Mouse (Mus musculus) Muller cell, postnatal 12 days (primary cell): ENCODE measurements at regions not wholly inside any gene's neighbourhood (a gene's known extent, or its start where the extent isn't known, plus 50 kb on each side); places are given as distances from the start of the nearest gene placed in this dataset.

Experiments used
- DNase-seq: peaks from one replicate; pipeline ENCODE4 v3.0.0-alpha.2; 2015; ENCODE audit errors: inconsistent ontology term

- DNase-seq, result no peak
Observed at GRCm38 (mm10) chr1:50622870-50623607, 277.4 kb upstream of the Tmeff2 start.

GRCm38 (mm10) chr1:50629000-50629399 lies 271.4 kb upstream of the Tmeff2 start:
- DNase-seq, result no peak

- no peak for DNase-seq
Observed at GRCm38 (mm10) chr1:50629473-50630071, 270.9 kb upstream of the Tmeff2 start.

GRCm38 (mm10) chr1:50637992-50638391 lies 262.5 kb upstream of the Tmeff2 start:
- no peak for DNase-seq

- no peak for DNase-seq
Observed at GRCm38 (mm10) chr1:50646931-50647674, 253.3 kb upstream of the Tmeff2 start.

GRCm38 (mm10) chr1:50651974-50652665 lies 248.3 kb upstream of the Tmeff2 start:
- no peak for DNase-seq

- DNase-seq, result no peak
Observed at GRCm38 (mm10) chr1:50665139-50665538, 235.3 kb upstream of the Tmeff2 start.

GRCm38 (mm10) chr1:50682971-50683370 lies 217.5 kb upstream of the Tmeff2 start:
- no peak for DNase-seq

GRCm38 (mm10) chr1:50685361-50685760 lies 215.1 kb upstream of the Tmeff2 start:
- no peak for DNase-seq

GRCm38 (mm10) chr1:50696916-50697315 lies 203.5 kb upstream of the Tmeff2 start:
- DNase-seq, result no peak

GRCm38 (mm10) chr1:50697333-50698216 lies 202.9 kb upstream of the Tmeff2 start:
- no peak for DNase-seq

GRCm38 (mm10) chr1:50704639-50705038 lies 195.8 kb upstream of the Tmeff2 start:
- no peak for DNase-seq

- DNase-seq, result no peak
Observed at GRCm38 (mm10) chr1:50745049-50745448, 155.4 kb upstream of the Tmeff2 start.

GRCm38 (mm10) chr1:50770211-50770610 lies 130.2 kb upstream of the Tmeff2 start:
- peak; percentile 66 for DNase-seq

- DNase-seq, result no peak
Observed at GRCm38 (mm10) chr1:50795264-50795663, 105.2 kb upstream of the Tmeff2 start.

- no peak for DNase-seq
Observed at GRCm38 (mm10) chr1:50798166-50798565, 102.3 kb upstream of the Tmeff2 start.

GRCm38 (mm10) chr1:50806321-50806720 lies 94.1 kb upstream of the Tmeff2 start:
- DNase-seq, result no peak

- no peak for DNase-seq
Observed at GRCm38 (mm10) chr1:50806821-50807220, 93.6 kb upstream of the Tmeff2 start.

GRCm38 (mm10) chr1:50831663-50832062 lies 68.8 kb upstream of the Tmeff2 start:
- DNase-seq, result no peak

GRCm38 (mm10) chr1:50836123-50836522 lies 64.3 kb upstream of the Tmeff2 start:
- DNase-seq, result no peak

GRCm38 (mm10) chr1:50847156-50847555 lies 53.3 kb upstream of the Tmeff2 start:
- no peak for DNase-seq
